12 mouse cellular contexts compared by ENCODE assay signal in genomic region chr6:32464637-32465036, GRCm38 (mm10).
DNase-seq lines count a peak whose midpoint lies in the region; ATAC-seq and TF ChIP-seq lines count a peak whose summit lies in the region.
"Had no signal": no experiment of that assay in that cellular context is flagged by ENCODE, and none has a peak within 500 bp of the region (broad histone marks: within the 10 kb centered on the region; RNA-seq: fewer than 3 reads in every experiment).

No protein-coding gene starts in this region.

- 22% methylated on average over 8 of the region's 8 CpGs for whole genome bisulfite sequencing in heart, adult 2 months
- WGBS in neural tube, embryonic 12.5 days = 39% methylated on average over 8 of the region's 8 CpGs
- WGBS in liver, embryonic 15.5 days (ENCODE audit: insufficient replicate concordance) = 12% methylated on average over 8 of the region's 8 CpGs

- peak overlapping the region; percentile 16; the same call in 1 of the 2 replicates for H3K9ac ChIP-seq in heart, adult 2 months (ENCODE audit: low read depth, low read length)
- H3K9ac ChIP-seq in neural tube, embryonic 12.5 days = no peak overlapping the region
- H3K9ac ChIP-seq in liver, embryonic 15.5 days = no peak overlapping the region

- no peak for TF ChIP-seq EP300 in heart, adult 2 months (IDR thresholded peaks at IDR 0.05; ENCODE audit: insufficient read depth, low read depth, low read length)

- no peak overlapping the region for H3K4me3 ChIP-seq in heart, adult 2 months
- no peak overlapping the region for H3K4me3 ChIP-seq in neural tube, embryonic 12.5 days
- H3K4me3 ChIP-seq in liver, embryonic 15.5 days (replicated peaks) = no peak overlapping the region

- H3K27ac ChIP-seq in heart, adult 2 months = peak overlapping the region; percentile 36
- no peak overlapping the region for H3K27ac ChIP-seq in neural tube, embryonic 12.5 days
- H3K27ac ChIP-seq in liver, embryonic 15.5 days (replicated peaks) = peak overlapping the region; percentile 41

- no peak for DNase-seq in heart, adult 2 months
- no peak for DNase-seq in heart, postnatal 14 days
- DNase-seq in neural tube, embryonic 10.5 days (ENCODE audit: extremely low spot score, low spot score) = no peak
- DNase-seq in left cerebral cortex, adult 18-20 months (ENCODE audit: low spot score in 2 of 2) = no peak
- no peak for DNase-seq in urinary bladder, adult 18-20 months (ENCODE audit: low spot score in 2 of 2)
- no peak for DNase-seq in testis, postnatal 10 days (ENCODE audit: low spot score)
- DNase-seq: cerebellum, postnatal 25 days; kidney, adult 11 months; lung, adult 2 months; right cerebral cortex, adult 18-20 months had no signal

- no peak for TF ChIP-seq POLR2A in heart, adult 2 months (IDR thresholded peaks at IDR 0.05; ENCODE audit: insufficient read depth, low read depth, low read length)

- H3K9me3 ChIP-seq in neural tube, embryonic 12.5 days = no peaks in the 10 kb centered on the region
- H3K9me3 ChIP-seq in liver, embryonic 15.5 days (replicated peaks) = no peaks in the 10 kb centered on the region

- intact Hi-C loops in heart, adult 2 months (cut with DNase I) = no loop called here
- intact Hi-C loops in heart, postnatal 14 days (cut with DNase I) = loop anchor here (5.0 kb wide), 1 partner anchor 67 kb away; no protein-coding TSS in a partner anchor

- 0 out of 2 replicates have a peak overlapping the region, but pooled peaks have one; percentile 1 for H3K4me2 ChIP-seq in neural tube, embryonic 12.5 days (replicated peaks)
- peak overlapping the region; percentile 35 for H3K4me2 ChIP-seq in liver, embryonic 15.5 days

- H3K79me2 ChIP-seq in heart, adult 2 months (replicated peaks; ENCODE audit: control insufficient read depth, insufficient read depth, low read length) = peaks cover 4% of the 10 kb centered on the region; the same call in 1 of the 2 replicates

- peaks cover 15% of the 10 kb centered on the region for H3K4me1 ChIP-seq in heart, adult 2 months (ENCODE audit: control insufficient read depth, insufficient read depth, low read length)
- peaks cover 11% of the 10 kb centered on the region for H3K4me1 ChIP-seq in neural tube, embryonic 12.5 days
- peaks cover 21% of the 10 kb centered on the region for H3K4me1 ChIP-seq in liver, embryonic 15.5 days (replicated peaks)

- peaks cover 4% of the 10 kb centered on the region for H3K36me3 ChIP-seq in heart, adult 2 months (ENCODE audit: control insufficient read depth, insufficient read depth, low read length)
- H3K36me3 ChIP-seq in neural tube, embryonic 12.5 days = no peaks in the 10 kb centered on the region
- no peaks in the 10 kb centered on the region for H3K36me3 ChIP-seq in liver, embryonic 15.5 days (replicated peaks)

- ATAC-seq in neural tube, embryonic 12.5 days (ENCODE audit: low FRiP score, low read depth) = no peak
- ATAC-seq in liver, embryonic 15.5 days (ENCODE audit: insufficient read depth) = peak; percentile 95

- TF ChIP-seq CTCF in heart, adult 2 months (IDR thresholded peaks at IDR 0.05) = no peak

- no peaks in the 10 kb centered on the region for H3K27me3 ChIP-seq in heart, adult 2 months (ENCODE audit: control insufficient read depth, insufficient read depth, low read length)
- H3K27me3 ChIP-seq in neural tube, embryonic 12.5 days (replicated peaks) = no peaks in the 10 kb centered on the region
- H3K27me3 ChIP-seq in liver, embryonic 15.5 days = peaks cover 4% of the 10 kb centered on the region; the same call in 1 of the 2 replicates
